Mouse (Mus musculus): Measurements from ENCODE around the gene Pde4d.

The Pde4d gene

DNA sequence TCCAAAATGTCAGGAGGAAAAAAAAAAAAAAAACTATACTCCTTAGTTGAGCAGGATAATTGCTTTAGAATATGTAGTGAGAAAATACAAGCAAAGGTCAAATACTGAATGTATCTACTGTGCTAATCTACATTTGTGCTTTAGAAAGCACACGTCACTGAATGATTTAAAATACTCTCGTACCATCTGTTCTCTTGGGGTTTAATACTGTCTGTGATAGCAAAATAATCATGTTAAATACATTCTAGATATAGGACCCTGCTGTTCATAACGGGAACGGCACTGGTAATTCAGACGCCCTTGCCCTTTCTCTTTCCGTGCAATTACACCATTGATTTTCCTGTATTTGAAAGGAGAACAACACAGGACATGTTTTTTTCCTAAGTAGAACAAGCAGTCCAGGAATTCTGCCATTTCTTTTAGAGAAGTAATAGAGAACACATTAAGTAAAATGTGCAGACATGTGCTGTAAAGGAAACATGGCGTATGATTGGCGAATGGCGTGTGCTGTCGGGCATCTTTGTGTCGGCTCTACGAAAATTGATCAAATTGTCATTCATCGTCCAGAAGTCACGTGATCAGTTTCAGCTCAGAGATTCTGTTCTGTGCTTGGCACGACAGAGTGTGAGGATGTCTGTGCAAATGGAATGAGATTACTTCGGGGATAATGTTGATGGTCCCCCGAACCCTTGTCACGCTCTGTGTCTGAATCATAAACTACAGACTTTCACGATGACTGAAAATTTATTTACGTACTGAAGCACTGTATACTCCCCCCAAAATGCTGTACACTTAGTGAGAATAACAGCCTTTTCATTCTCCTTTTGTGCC lies 1119.1 kb downstream of the Pde4d start:
- no peak for DNase-seq (ENCODE audit: low spot score)

DNA sequence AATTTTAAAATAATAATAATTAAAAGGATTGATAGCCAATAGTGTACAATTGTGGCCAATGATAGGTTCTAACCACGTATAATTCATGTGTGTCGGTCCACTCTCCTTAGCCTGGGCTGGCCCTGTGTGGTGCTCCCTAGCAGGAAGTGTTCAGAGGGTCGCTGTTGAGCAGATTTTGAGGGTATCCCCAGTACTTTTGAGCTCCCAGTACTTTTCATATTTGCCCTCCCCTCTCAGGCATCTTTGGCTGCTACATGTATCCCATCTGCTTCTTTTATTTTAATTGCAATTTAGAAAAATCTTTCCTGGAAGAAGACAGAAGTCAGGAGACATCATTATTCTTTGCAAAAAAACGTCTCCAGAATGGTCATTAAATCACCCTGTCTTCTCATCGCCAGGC lies 1119.7 kb downstream of the Pde4d start:
- no peak for DNase-seq (ENCODE audit: low spot score)

DNA sequence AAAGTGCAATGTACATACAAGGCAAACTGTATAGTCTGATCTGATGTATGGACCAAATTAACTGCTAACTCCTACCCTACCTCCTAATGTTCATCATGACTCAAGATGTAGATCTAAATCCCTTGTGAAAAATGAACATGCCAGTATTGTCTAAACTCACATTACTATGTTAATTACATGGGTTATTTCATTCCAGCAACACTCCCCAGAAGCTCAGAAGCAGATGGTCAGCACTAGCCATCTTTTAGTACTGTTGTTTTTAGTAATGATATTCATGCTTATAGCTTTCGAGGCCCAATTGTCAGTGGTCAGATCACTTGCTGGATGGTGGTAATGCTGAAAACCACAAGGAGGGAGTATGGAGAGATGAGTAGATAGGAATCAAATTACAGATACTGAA lies 1127.0 kb downstream of the Pde4d start:
- no peak for DNase-seq (ENCODE audit: low spot score)

DNA sequence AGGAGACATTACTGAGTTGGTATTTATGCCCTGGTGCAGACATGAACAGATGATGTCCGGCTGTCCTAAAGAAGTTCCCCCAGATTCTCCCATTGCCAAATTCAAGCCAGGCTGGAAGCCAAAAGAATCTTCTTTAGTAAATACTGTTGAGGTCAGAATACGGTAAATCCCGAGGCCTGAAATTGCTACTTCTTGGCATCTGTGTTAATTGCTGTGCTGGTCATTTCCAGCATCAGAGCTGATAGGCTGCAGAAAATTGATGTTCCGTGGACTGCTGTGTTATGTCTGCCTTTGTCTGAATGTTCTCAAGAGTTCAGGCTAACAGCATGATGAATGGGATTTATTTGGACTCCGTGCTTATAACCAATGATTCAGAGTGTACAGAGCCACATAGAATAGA lies 1127.7 kb downstream of the Pde4d start:
- DNase-seq (ENCODE audit: low spot score): no peak

DNA sequence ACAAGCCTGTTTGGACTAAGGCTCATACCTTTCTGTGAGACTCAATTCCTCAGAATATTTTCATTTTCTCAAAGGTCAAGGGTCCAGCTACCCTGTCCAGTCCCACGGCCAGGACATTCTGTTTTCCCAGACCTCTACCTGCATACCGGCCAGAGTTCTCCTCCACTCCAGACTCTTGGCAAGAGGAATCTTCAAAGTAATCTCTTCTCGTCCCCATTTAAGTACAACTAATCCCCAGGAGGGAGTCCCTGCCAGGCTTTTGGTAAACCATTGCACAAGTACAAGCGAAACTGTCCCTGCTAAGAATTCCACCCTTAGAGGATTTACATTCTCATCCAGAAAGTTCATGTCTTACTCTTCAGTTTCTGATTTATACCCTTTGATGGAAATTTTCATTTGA lies 1128.2 kb downstream of the Pde4d start:
- no peak for DNase-seq (ENCODE audit: low spot score)

DNA sequence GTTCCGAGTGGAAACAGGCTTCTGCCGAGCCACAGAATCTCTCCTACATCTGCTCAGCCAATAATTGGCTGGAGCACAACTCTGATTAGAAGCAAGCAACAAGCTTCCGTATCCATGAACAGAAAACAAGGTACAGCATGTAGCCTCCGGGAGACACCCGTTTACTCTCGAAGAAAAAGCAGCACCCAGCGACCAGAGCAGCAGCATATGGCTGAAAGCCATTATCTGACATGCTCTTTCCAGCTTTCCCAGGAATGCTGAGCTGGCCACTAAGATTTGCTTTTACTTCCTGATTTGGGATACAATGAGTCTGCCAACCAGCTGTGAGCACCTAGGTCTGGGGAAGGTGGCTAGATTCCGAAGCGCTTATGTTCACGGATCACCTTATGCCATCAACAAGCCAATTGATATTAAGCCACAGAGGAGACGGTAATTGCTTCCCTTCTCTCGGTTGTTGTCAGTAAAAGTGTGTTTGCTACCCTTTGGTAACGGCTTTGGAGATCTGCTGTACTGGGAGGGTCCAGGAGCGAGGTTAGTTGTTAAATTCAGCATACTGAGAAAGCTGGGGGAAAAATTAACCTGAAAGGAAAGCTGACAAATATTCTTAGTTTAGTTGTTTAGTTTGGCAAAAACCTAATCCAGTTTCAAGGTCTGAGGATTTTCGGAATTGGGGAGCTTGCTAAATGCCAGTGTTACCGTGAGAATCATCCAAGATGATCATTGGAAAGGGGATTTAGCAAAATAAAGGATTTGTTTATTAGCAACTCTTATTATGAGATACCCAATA lies 1131.7 kb downstream of the Pde4d start:
- peak; percentile 3 for DNase-seq (ENCODE audit: low spot score)

DNA sequence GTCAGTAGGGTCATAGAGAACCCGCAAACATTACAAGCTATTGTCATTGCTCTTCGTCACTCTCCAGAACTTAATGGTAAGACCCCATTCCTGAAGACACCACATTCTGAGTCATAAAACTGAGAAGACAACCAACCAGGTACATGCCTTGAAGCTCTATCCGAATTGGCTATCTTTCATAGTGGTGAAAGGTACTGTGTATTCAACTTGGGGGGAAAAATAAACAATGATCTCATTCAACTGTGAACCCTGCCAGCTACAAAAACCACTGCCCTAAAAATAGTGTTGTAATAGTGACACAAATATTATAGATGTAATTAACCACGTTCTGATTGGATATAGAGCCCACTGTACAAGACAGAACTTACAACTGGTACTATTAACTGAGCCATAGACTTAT lies 1140.3 kb downstream of the Pde4d start:
- no peak for DNase-seq (ENCODE audit: low spot score)

DNA sequence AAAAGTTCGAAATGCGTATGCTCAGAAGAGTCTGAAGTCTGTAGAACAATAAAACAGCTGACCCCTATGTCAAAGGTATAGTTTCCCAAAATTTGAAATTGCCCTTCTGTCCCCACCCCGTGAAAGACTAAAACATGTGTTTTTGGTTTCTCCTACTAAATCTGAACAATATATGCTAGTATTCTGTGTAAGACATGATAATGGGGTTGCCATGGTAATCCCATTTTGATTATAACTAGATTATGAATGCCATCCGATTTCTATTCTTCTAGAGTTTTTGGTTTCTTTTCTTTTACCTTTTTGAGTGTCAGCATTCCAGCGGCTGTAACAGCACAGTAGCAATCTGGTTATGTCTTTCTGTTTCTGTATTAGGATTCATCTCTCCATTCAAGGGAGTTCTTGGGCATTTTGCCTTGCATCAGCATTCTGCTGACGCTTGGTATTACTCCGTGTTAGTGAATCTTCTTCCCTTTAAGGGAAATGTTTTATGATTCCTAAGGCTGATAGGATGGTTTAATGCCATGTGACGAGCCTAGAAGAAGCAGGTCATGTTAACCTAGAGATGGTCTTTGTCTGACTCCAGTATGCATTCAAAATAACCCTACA lies 1142.5 kb downstream of the Pde4d start:
- no peak for DNase-seq (ENCODE audit: low spot score)

DNA sequence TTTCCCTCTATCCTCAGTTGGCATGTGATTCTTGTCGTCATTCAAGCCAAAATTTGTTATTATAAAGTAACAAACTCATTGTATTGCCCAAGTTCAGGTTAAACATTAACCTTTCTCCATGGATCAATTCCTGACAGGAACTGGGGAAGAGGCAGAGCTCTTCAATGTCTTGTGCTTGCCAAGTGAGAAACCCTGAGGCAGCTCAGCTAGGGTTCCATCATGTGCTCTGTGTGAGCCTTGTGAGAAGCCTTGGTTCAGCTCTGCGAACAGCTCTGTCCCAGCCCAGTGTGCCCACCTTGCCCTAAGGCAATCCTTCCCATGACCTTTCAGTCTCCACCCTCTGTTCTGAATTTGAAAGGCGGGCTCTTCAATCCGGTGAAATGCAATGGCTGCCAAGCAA lies 1150.0 kb downstream of the Pde4d start:
- no peak for DNase-seq (ENCODE audit: low spot score)

DNA sequence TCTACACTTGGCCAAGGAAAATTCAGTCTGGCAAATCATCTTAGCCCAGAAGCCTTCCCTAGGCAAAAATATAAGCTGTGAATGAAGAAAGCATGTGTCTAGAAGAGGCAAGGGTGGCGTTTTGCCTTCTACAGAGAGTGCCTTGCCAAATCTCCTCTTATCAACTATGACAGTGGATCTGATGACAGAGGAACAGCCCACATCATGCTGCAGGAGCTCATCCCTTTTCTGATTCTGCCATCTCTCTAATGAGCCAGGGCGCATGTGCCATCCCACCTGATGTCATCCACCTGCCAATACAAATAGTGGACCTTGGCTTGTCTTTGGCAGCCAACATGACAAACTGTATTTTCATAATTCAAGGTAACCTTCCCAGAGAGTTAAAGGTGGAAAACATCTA lies 1154.3 kb downstream of the Pde4d start:
- no peak for DNase-seq (ENCODE audit: low spot score)

DNA sequence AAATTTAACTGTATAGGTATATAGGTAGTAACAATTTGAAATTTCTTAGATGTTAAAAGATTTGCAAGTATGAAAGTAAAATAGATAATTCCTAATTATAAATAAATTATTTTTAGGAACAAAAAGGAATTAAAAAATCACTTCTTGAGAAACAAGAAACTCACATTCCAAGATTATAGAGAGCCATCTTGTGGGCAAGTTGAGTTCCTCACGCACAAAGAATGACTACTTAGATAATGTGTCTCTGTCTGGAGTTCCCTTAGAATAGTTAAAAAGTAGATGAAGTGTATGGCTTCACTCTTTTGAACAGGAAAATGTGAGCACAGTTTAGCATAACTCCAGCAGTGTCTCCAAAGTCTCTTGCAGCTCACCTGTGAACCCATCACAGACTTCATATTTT lies 1155.4 kb downstream of the Pde4d start:
- no peak for DNase-seq (ENCODE audit: low spot score)

DNA sequence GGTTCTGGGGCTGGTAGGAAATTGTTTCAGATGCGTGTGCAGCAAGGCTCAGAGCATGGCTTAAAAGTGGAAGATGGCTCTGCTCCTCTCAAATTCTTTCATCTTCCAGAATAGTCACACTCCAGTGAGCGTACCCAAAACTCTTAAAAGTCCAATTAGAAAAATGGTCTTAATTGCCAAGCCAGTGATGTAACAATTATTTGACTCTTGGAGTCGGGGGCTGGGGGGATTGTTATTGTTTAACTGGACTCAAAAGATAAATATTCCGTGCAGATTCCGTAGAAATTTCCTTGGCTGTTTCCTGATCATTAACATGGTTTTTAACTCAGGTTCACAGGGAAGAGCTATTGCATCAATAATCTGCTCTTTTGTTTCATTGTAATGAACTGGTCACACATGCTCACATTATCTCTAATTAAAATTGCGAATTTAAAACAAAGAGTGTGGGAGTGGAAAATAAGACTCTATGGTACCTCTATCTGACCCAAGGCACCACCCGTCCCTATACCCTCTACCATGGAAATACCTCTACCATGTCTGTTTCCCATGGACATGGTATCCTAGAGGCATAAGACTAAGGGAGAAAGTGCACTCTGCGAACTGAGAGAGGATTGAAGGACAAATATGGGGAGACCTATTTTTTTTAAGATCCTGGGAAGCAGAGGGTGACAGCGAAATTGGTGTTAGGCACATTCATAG lies 1159.5 kb downstream of the Pde4d start:
- no peak for DNase-seq (ENCODE audit: low spot score)

DNA sequence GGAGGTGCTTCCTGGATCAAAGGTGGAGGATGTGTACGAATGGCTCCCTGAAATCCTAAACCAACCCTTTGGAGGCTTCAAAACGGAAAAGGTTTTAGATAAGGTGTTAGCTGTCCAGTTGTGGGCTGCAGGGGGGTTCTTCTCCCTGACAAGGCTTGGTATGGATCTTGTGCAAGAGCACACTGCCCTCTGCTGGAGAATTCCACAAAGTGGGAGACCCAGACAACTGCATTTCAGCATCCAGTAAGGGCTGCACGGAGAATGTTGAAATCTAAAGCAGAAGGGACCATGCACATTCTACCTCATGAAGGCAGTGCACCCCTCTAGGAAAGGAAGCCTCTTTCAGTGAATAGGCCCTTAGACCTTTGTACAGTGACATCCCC lies 1160.0 kb downstream of the Pde4d start:
- DNase-seq (ENCODE audit: low spot score): peak; percentile 22

DNA sequence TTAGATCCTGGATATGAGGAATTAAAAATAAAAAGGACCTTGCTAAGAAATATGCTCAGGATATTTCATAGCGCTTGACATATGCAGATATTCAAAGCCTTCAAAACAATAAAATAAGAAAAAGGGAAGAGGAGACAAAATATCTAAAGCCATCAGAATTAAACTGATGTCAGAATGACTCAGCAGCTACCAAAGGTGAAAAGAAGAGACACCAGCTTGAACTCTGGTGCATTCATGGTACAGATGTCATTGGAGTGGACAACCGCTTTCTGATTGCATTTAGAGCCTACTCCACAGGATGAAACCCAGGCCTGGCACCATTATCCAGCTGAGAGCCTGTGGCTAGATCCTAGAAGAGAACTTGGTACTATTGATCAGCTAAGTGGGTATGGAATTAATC lies 1161.0 kb downstream of the Pde4d start:
- no peak for DNase-seq (ENCODE audit: low spot score)

DNA sequence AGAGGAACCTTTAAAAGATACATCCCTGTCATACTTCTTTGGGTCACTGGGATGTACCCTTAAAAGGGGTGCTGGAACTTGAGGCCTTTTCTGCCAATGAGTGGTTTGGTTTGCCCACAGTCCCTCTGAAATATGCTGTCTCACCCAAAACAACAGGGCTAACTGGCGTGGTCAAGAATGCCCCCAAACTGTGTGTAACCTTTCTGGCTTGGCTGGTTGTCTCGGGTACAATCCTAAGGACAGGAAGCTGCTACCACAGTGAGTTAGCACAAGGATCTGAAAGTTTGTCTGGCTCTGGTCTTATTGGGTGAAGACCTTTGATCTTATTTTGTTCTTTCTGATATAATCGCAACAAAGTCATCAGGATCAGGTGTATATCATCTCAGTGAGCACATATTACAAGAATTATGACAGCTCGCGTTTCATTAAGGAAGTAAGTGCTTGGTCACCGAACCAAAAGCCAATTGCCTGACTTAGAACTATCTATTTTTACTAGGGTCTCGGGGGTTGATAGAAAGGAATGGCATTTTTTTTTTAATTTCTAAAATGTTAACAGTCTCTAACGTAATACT lies 1165.6 kb downstream of the Pde4d start:
- DNase-seq (ENCODE audit: low spot score): no peak

DNA sequence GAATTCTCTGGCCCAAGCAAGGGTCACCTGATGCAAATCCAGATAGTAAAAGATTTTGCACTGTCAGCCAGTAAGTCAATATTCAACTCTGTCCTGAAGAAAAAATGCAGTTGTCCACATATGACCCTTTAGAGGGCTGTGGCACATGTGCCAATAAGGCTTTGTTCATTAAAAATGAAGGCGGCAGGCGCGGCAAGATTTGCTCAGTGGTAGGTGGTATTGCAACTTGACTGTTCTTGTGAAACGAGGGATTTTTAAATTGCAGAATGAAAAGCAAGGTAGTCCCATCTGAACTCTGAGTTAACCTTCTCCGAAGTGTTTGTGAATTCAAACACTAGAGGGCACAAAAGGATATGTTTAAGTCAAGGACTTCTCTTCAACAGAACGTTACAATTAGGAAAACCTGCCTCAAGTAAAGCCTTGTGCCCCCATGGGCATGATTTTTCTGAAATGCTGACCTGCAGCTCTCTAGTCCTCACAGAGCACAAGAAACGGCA lies 1166.1 kb downstream of the Pde4d start:
- DNase-seq (ENCODE audit: low spot score): no peak

DNA sequence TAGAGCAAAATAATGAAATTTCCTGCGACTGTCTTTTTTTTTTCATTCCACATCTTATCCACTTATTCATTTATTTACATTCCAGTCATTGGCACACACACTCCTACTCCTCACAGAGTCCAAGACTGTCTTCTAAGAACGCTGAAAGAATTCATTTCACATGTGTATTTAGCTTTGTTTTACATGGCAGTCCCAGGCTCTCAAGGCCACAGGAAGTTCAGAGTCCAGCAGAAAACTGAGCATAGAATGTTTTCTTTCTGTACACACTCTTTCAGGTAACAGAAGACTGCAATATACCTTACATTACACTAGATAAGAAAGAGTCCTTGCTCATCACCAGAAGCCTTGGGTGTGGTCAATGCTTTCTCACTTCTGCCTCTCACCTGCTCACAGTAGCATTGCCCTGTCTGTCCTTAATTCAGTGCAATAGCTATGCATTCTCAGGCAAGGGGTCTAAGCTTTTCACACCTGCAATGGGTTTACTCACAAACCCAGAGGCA lies 1169.5 kb downstream of the Pde4d start:
- no peak for DNase-seq (ENCODE audit: low spot score)

DNA sequence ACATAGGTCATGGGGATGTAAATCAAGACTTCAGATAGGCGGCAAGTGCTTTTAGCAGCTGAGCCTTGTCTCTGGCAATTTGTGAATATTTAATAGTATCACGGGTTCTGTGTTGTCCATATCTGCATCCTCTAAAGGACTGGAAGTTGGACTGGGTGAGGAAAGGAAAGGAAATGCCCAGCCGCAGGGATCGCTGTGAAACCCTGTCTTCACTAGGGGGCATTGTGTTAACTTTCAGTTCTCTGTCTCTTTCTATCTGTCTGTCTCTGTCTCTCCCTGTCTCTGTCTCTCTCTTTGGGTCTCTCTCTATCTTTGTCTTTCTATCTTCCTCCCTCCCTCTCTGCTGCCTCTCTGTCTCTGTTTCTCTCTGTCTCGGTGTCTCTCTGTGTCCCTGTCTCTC lies 1172.5 kb downstream of the Pde4d start:
- DNase-seq (ENCODE audit: low spot score): no peak

DNA sequence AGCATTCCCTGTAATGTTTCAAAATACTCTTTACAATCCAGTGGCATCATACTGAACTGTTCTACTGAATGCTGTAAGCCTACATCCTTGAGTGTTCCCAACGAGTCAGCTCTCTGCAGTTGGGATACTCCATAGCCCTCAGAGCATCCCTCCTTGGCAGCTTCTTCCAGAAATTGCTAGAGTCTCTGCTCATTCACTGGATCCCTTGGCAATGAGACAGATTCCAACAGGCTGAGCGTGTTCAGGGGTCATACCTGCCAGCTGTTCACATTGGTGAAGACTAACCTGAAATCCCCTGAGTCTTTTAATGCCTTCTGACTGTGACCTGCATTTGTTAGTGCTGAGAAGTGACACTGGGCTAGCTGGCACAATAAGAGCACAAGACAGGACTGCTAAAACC lies 1173.5 kb downstream of the Pde4d start:
- no peak for DNase-seq (ENCODE audit: low spot score)

DNA sequence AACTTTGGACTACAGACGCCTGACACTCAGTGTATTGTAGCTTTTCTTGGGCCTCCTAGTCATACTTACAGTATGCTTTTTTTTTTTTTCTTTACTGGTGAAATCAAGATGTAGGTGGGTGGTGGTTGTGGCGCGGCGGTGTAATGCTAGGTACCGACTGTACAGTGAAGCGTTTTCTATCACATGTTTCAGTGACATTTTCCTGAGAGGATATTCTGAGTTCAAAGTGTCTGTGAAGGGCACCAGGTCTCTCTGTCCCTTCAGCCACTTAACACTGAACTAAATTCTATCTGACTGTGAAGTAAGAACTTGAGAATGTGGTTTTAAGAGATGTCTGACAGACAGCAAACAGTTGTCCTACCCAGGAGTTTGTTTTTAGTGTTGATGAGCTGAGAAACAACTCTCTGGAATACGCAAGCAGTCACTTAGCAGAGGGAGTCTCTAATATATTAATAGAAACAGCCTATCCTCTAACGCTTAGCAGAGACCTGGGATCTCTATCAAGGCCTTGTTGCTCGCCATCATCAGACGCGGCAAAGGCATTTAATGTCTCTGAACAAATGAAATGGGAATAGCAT lies 1175.1 kb downstream of the Pde4d start:
- no peak for DNase-seq (ENCODE audit: low spot score)

DNA sequence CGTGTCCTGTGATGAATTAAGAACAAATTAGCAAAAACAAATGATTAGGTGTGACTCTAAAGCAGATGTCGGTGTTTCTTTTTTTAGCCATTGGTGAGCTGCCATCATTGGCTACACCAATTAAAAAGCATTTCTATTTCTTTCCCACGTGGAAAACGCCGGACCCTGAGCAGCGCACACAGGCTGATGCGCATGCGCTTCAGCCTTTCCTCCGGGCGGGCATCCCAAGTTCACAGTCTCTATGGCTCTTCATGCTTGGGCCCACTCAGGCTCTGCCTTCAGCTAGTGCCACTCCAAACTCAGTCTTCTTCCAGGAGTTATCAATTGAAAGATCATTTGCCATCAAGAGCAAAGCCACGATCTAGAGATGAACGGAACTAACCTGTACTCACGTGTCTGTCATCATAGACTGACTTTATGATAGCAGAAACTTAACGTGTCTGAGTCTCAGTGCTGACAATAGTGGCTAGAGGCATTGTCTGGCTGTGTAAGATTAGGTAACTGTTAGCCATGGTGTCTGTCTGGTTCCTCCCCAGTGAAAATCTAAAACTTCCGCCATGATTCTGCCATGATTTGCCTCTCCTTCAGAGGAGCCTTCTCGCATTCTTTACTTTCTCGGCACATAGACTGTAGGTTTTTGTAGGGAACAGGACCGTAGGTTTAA lies 1175.8 kb downstream of the Pde4d start:
- DNase-seq (ENCODE audit: low spot score): no peak
